Mouse (Mus musculus): Measurements from ENCODE around the gene Spic. TPM values are rescaled to one million over a fixed set of nuclear protein-coding genes. Genes with fewer than 3 reads are reported as not detected.

Spic gene
- polyA plus RNA-seq, 1 experiment: 0.45 TPM

GRCm38 (mm10) chr10:88630663-88631329 is 54.0 kb downstream of the Spic start:
- Histone ChIP-seq H3K36me3 (ENCODE audit: control insufficient read depth, insufficient read depth, low read length, poor library complexity, severe bottlenecking) (no peaks in the 10 kb centered on the region), H3K27ac (ENCODE audit: insufficient read depth, low read length) (no peak overlapping the region), H3K27me3 (ENCODE audit: control insufficient read depth, insufficient read depth, low read length, poor library complexity, severe bottlenecking) (no peaks in the 10 kb centered on the region), H3K4me3 (ENCODE audit: low read depth, low read length) (no peak overlapping the region), H3K9me3 (replicated peaks; ENCODE audit: control insufficient read depth, insufficient read depth, low read length, poor library complexity, severe bottlenecking) (no peaks in the 10 kb centered on the region), H3K4me1 (ENCODE audit: control insufficient read depth, insufficient read depth, low read length) (peaks cover 2% of the 10 kb centered on the region), H3K9ac (ENCODE audit: low read depth, poor library complexity, severe bottlenecking) (no peak overlapping the region)
- TF ChIP-seq CTCF (IDR thresholded peaks at IDR 0.05; ENCODE audit: low read depth, low read length): no peak

- Histone ChIP-seq H3K27ac (ENCODE audit: insufficient read depth, low read length) (peak overlapping the region; percentile 59; the same call in 1 of the 2 replicates), H3K36me3 (ENCODE audit: control insufficient read depth, insufficient read depth, low read length, poor library complexity, severe bottlenecking) (no peaks in the 10 kb centered on the region), H3K27me3 (ENCODE audit: control insufficient read depth, insufficient read depth, low read length, poor library complexity, severe bottlenecking) (no peaks in the 10 kb centered on the region), H3K9ac (ENCODE audit: low read depth, poor library complexity, severe bottlenecking) (no peak overlapping the region), H3K4me3 (ENCODE audit: low read depth, low read length) (no peak overlapping the region), H3K9me3 (replicated peaks; ENCODE audit: control insufficient read depth, insufficient read depth, low read length, poor library complexity, severe bottlenecking) (peaks cover 7% of the 10 kb centered on the region; the same call in 1 of the 2 replicates), H3K4me1 (ENCODE audit: control insufficient read depth, insufficient read depth, low read length) (peaks cover 2% of the 10 kb centered on the region)
- TF ChIP-seq CTCF (IDR thresholded peaks at IDR 0.05; ENCODE audit: low read depth, low read length) (no peak), POLR2A (IDR thresholded peaks at IDR 0.05; ENCODE audit: insufficient read depth, low read length) (no peak), EP300 (IDR thresholded peaks at IDR 0.05; ENCODE audit: insufficient read depth, low read depth, low read length) (peak; percentile 63; the same call in 1 of the 2 replicates)
These were observed 57.8 kb downstream of the Spic start for GRCm38 (mm10) chr10:88627052-88627451.

- Histone ChIP-seq H3K4me1 (ENCODE audit: control insufficient read depth, insufficient read depth, low read length) (peaks cover 2% of the 10 kb centered on the region), H3K36me3 (ENCODE audit: control insufficient read depth, insufficient read depth, low read length, poor library complexity, severe bottlenecking) (no peaks in the 10 kb centered on the region), H3K9me3 (replicated peaks; ENCODE audit: control insufficient read depth, insufficient read depth, low read length, poor library complexity, severe bottlenecking) (peaks cover 7% of the 10 kb centered on the region; the same call in 1 of the 2 replicates), H3K27me3 (ENCODE audit: control insufficient read depth, insufficient read depth, low read length, poor library complexity, severe bottlenecking) (no peaks in the 10 kb centered on the region), H3K9ac (ENCODE audit: low read depth, poor library complexity, severe bottlenecking) (no peak overlapping the region), H3K4me3 (ENCODE audit: low read depth, low read length) (no peak overlapping the region), H3K27ac (ENCODE audit: insufficient read depth, low read length) (no peak overlapping the region; the same call in 1 of the 2 replicates)
- TF ChIP-seq POLR2A (IDR thresholded peaks at IDR 0.05; ENCODE audit: insufficient read depth, low read length) (no peak), EP300 (IDR thresholded peaks at IDR 0.05; ENCODE audit: insufficient read depth, low read depth, low read length) (peak; percentile 81)
These were observed 58.6 kb downstream of the Spic start for GRCm38 (mm10) chr10:88626176-88626575.

Other genes starting within 250 kb of the Spic start
- 10.1 and 15.9 TPM in 2 replicates for gene Sycp3, start 225.4 kb downstream of the Spic start, polyA plus RNA-seq (2011; ENCODE audit: insufficient read depth, insufficient read length, low read depth, missing spikeins)
- 17.9 and 18.0 TPM in 2 replicates for gene Chpt1, start 180.9 kb downstream of the Spic start, polyA plus RNA-seq (2011; ENCODE audit: insufficient read depth, insufficient read length, low read depth, missing spikeins)
- gene Mybpc1, start 79.9 kb downstream of the Spic start, polyA plus RNA-seq (2011; ENCODE audit: insufficient read depth, insufficient read length, low read depth, missing spikeins): not detected in 2 replicates
- gene Arl1, start 45.8 kb upstream of the Spic start, polyA plus RNA-seq (2011; ENCODE audit: insufficient read depth, insufficient read length, low read depth, missing spikeins): 74.0 and 79.1 TPM in 2 replicates
- 71.3 and 76.4 TPM in 2 replicates for gene Utp20, start 141.8 kb upstream of the Spic start, polyA plus RNA-seq (2011; ENCODE audit: insufficient read depth, insufficient read length, low read depth, missing spikeins)
- 0.10 and 0.17 TPM in 2 replicates for gene Slc5a8, start 201.0 kb upstream of the Spic start, polyA plus RNA-seq (2011; ENCODE audit: insufficient read depth, insufficient read length, low read depth, missing spikeins)

All from ES-Bruce4 (cell line).